Mouse (Mus musculus) left cerebral cortex, adult 18-20 months (tissue): ENCODE measurements around the gene Smurf1. TPM values are rescaled to one million over a fixed set of nuclear protein-coding genes. Genes with fewer than 3 reads are reported as not detected.

ENCODE experiments used
- DNase-seq, 2 experiments: peaks; one replicate each; pipeline ENCODE4 v3.0.0; 2021 to 2022; ENCODE audit warnings: low spot score in 2 of 2, mixed read lengths in 1 of 2
- long read RNA-seq, 2 experiments: library from polyadenylated mRNA; stranded (forward); transcript quantifications; one replicate each; pipeline ENCODE4 v2.0.0; 2021
- total RNA-seq, 2 experiments: library from RNA; stranded (reverse); gene quantifications; 2 replicates each; pipeline ENCODE4 v1.2.3; 2021

The Smurf1 gene
- 10 to 100 TPM; 37.9 to 38.7 TPM for total RNA-seq
- long read RNA-seq, experiment 1, full-length matches to known transcripts: 23 of 45 reads
- long read RNA-seq, experiment 1, partial matches to known transcripts: 9 of 45 reads
- long read RNA-seq, experiment 1, other reads (novel, unspliced or antisense): 13 of 45 reads
- long read RNA-seq, experiment 2, full-length matches to known transcripts: 8 of 26 reads
- long read RNA-seq, experiment 2, partial matches to known transcripts: 4 of 26 reads
- long read RNA-seq, experiment 2, other reads (novel, unspliced or antisense): 14 of 26 reads

DNA sequence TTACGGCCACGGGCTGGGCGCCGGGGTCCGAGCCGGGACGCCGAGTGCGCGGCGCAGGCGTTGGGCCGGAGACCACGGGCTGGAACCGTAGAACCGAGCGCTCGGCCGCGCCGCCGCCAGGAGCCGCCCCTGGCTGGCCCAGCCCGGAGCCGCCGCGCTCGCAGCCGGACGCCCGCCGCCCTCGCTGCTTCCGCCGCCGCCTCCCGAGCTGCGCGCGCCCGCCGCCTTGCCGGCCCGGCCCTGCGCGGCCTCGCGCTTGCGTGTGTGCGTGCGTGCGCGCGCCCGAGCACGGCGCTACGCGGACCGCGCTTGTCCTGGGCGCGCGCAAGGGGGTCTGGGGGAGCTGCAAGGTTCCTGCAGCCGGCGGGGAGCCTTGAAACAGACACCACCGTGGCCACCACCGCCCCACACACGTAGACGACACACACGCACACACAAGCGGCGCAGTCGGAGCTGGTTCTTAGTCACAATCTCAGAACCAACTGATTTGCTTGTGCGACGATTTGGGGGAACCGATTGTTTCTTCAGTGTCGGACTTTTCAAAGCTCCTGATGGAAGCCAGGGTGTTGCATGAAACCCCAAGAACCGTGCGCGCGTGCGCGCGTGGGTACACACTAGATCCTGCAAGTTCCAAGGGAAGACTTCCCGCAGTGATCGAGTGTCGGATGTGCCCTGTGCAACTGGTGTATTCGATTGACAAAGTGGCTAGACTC, at the start of gene Smurf1:
TSS of gene Smurf1 (minus strand) at position 209 of the 713 bp plus-strand sequence.
- peak; percentile 76 to 88 for DNase-seq

DNA sequence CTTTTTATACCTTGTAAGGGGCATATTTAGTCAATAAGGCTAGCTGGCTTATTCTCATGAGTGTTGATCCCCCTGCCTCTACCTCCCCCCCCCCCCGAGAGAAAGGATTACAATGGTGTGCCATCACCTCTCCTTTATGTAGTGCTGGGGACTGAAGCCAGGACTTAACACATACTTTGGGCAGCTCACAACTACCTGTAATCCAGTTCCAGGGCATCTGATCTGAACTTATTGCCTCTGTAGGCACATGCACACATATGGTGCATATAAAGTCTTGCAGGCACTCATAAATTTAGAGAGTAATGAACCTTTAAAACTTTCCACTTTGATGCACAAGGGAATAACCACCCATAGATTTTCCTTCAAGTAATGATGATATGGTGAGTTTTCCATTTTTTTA, 48.6 kb upstream of the Smurf1 start:
- DNase-seq: no peak

GRCm38 (mm10) chr5:145008878-145009659, 43.4 kb upstream of the Smurf1 start:
- no peak for DNase-seq

- no peak for DNase-seq
Observed at GRCm38 (mm10) chr5:145005596-145005995, 39.9 kb upstream of the Smurf1 start.

GRCm38 (mm10) chr5:145004495-145004894, 38.8 kb upstream of the Smurf1 start:
- DNase-seq: no peak

GRCm38 (mm10) chr5:145003362-145003761, 37.7 kb upstream of the Smurf1 start:
- no peak for DNase-seq

DNA sequence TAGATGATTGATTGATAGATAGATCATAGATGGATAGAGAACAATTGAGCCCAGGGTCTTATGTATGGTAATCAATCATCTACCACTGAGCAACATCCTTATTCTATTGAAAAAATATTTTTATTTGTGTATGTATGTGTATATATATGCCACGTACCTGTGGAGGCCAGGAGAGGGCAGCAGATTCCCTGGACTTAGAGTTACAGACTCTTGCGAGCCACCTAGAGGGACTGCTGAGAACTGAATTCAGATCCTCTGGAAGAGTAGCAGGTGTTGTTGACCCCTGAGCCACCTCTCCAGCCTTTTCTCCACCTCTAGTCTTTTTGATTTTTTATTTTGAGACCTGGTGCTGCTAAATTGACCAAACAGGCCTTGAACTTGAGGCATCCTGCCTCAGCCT, 32.8 kb upstream of the Smurf1 start:
- no peak for DNase-seq

DNA sequence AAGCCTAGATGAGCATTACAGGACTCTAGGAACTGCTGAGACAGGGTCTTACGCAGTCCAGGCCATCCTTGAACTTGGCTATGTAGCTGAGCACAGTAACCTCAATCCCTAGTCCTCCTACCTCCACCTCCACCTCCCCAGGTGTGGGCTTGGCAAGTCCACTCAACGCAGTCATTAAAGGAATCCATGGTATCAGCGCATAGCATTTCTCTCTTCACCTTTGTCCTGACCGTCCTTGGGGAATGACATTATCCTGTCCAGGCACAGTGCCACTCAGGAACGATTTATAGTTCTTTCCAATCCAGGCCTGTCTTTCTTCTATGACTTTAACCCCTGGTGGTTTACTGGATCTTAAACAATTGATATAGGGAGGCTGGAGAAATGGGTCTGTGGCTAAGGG, 24.8 kb upstream of the Smurf1 start:
- DNase-seq: no peak

DNA sequence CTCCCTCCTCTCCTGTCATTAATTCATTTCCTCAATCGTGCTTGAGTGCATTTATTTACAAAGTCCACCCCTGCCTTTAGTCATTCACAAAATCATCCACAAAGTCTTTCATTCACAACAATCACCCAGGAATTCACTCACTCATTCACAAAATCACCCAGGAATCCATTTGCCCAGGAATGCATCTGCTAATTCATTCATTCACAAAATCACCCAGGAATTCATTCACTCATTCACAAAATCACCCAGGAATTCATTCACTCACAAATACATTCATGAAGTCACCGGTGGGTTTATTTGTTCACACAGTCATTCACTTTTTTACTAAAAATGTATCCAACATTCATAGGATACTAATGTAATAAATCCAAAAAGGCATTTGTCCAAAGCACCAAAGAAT, 24.4 kb upstream of the Smurf1 start:
- DNase-seq: no peak

DNA sequence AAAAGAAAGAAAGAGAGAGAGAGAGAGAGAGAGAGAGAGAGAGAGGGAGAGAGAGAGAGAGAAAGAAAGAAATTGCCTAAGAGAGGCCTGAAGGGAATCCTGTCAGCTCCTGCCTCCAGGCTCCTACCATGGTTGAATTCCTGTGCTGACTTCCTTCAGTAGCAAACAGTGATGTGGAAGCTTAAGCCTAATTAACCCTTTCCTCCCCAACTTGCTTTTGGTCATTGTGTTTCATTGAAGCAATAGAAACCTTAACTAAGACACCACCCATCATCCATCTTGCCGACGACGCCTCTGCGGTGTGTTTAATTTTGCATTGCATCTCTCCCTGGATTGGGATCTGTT, 23.4 kb upstream of the Smurf1 start:
- no peak for DNase-seq

DNA sequence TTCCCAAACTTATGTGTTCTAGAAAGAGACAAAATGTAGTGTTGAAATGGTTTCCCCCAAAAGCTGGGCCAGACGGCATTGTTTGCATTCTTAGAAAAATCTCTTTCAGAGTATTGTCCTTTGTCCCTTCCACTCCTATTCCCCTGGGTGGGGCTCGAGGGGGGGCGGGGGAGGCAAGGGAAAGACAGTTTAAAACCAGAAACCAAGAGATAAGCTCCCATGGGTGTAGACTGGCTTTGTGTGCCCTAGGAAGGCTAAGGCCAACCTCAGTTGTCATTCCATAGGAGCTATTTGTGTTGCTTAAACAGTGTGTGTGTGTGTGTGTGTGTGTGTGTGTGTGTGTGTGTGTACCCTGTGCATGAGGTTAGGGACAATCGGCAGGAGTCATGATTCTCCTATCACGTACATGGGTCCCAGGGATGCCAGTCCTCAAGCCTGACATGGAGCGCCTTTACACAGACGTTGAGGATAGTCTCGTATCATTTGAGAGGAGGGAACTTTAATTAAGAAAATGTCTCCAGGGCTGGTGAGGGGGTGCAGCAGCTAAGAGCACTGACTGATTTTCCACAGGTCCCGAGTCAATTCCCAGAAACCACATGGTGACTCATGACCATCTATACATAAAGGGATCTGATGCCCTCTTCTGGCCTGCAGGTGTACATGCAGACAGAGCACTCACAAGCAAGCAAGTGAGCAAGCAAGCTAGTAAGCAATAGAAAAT, 22.9 kb upstream of the Smurf1 start:
- DNase-seq: peak; percentile 56 to 58

- no peak for DNase-seq
Observed at GRCm38 (mm10) chr5:144987561-144987960, 21.9 kb upstream of the Smurf1 start.

DNA sequence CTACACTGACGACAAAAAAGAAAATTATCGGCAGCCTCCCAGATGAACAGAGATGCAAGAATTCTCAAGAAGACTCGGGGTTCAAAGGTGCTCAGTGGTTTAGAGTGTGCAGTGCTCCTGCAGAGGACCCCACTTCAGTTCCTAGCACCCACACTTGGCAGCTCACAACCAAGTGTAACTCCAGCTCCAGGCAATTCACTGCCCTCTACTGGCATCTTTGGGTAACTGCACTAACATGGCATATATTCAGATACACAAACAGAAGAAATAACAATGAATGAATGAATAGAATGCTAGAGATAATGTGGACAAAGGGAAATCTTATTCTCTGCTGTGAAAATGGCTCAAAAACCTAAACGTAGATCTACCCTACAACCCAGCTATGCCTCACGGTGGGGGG, 19.2 kb upstream of the Smurf1 start:
- DNase-seq: no peak

DNA sequence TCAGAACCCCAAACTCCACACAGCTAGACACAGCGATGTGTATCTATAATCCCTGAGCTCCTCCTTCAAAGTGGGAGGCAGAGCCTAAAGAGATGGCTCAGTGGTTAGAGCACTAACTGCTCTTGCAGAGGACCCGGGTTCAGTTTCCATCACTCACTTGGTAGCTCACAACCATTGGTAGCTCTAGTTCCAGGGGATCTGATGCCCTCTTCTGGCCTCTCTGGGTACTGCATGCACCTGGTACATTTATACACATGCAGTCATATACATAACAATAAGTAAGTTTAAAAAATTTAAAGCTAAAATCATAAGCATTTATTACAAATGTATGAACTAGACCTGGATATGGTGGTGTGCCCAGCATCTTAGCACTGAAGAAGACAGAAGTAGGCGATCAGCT, 17.6 kb upstream of the Smurf1 start:
- DNase-seq: no peak

DNA sequence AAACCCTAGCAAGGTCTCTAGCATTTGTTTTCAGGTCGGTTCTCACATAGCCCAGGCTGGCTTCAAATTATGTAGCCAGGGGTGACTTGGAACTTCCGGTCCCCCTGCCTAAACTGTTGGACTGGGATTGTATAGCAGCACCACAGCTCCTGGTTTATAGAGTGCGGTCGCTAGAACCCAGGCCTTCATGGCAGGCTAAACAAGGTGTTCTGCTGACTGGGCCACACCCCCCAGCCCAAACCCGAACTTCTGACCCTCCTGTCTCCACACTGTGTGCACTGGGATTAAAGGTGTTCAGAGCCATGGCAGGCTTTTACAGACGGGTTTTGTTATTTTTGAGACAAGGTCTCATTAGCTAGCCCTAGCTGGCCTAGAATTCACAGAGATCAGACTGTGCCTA, 13.5 kb upstream of the Smurf1 start:
- DNase-seq: no peak

DNA sequence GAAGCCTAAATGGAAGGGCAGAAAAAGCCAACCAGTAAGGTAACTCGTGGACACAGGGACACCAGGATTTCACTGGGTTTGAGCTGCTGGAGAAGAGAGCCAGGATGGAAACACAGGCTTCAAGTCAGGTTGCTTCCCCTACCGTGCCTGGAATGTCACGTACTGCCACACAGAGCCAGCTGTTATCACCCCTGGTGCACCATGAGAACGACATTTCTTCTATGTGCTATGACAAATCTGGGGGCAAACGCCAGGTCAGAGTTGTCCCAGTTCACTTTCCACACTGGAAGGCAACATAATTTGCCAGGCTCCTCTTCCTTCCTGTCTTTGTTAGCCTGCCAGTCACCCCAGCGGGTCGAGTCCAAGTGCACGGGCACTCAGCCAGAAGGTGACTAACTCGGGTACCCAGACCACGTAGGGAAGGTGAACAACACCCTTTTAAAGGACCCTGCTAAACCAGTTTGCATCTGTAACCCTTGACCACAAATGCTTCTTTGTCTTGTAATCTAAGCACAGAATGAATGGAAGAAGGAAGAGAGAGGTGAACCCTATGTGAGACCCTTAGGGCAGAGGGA, 13.0 kb upstream of the Smurf1 start:
- no peak for DNase-seq

DNA sequence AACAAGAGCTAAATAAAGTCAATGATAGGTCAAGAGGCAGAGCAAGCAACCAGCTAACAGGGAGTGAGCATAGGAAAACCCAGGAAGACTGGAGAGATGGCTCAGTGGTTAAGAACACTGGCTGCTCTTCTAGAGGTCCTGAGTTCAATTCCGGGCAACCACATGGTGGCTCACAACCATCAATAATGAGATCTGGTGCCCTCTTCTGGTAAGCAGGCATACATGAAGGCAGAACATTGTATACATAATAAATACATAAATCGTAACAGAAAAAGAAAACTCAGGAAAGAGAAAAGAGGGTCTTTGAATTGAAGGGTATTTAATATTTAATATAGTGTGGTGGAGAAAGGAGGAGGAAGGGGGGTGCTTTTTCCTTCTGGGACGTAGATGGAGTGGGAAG, 5.6 kb upstream of the Smurf1 start:
- no peak for DNase-seq

- DNase-seq: peak; percentile 70 to 77
Observed at GRCm38 (mm10) chr5:144964872-144965638, 592 bp downstream of the Smurf1 start.

DNA sequence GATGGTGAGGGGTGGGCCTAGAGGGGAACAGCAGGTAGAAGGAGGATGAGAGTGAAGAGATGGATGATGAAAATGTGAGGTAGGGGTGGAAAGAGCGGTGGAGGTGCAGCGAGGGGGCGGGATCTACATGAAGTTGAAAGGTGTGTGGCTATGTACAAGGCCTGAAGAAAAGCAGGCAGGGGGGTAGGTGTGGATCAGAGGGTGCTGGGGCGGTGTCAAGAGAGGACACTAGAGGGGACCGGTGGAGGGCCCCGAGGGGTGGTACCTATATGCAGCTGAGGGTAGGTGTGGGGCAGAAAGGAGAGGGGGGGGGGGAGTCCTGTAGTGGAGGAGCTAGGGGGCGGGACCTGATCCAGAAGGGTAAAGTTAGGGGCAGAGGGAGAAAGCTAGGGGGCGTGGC, 1.2 kb downstream of the Smurf1 start:
- DNase-seq: no peak

DNA sequence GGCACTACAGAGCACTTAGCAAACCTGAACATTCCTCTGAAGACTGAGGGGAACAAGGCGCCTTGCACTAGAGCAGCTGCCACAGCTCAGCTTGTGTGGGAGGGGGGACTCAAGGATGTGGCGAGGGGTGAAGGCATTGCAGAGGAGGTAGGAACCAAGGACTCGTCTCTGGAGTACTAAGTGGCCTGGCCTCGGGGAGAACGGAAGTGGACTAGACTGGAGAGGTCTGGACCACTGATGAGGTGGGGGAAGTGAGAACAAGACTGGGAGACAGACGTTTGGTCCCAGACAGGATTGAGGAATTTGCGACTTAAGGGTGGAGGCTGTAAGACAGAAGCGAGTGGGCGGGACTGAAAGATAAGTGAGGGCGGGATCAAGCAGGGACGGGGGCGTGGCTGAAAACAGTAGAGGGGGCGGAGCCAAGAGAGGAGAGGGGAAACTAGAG, 1.8 kb downstream of the Smurf1 start:
- peak; percentile 52 to 66 for DNase-seq
